Mouse (Mus musculus): ENCODE measurements around the gene Ube2d3.
"Not testable (repeated sequence)": the region's sequence is repeated elsewhere in the genome, so short reads cannot be mapped to it uniquely, and the experiment has no call there.

The Ube2d3 gene

DNA sequence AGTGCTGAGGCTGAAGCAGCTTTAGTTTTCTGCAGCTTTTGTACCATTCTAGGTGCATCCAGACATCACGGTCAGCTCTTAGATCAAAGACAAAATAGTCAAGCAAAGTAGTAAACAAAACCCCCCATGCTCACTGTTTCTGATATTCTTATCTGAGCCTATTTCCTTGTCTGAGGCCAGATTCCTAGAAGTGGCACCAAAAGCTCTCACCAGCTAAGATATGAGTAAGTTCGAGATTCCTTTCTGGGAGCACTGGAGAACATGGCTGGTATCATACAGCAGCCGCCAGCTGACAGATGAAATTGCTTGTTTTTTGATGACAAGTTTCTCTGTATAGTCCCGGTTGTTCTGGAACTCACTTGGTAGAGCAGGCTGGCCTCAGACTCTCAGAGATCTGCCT is 49.9 kb downstream of the Ube2d3 start:
- DNase-seq (ENCODE audit: inconsistent age in 2 of 2, low spot score in 1 of 2) = no peak

DNA sequence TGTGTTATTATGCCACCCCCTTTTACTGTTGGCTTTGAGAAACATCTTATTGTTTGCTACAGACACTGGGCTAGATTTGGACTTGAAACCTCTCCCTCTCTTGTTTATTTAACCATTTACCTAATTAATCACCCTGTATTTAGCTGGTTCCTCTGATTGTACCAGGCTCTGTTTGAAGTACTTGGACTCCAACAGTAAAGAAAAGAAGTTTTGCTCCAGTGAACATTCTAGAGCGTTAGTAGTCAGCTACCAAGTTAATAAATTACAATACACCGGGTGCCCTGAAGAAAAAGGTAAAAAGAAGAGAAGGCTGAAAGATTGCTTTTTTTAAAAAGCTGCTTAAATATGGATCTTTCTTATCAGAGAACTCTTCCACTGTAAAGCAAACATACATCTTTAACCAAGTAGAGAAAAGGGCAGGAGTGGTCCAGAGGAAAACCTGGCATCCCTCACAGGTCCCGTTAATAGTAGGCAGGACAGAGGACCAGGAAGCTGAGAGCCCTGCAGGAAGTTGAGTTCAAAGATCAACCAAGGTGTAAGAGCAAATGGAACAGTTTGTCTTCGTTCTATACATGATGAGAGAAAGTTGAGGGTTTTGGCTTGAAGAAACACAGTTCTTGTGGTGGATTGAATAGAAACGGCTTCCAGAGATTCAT is 52.0 kb downstream of the Ube2d3 start:
- no peak for DNase-seq (ENCODE audit: inconsistent age in 2 of 2, low spot score in 1 of 2)

DNA sequence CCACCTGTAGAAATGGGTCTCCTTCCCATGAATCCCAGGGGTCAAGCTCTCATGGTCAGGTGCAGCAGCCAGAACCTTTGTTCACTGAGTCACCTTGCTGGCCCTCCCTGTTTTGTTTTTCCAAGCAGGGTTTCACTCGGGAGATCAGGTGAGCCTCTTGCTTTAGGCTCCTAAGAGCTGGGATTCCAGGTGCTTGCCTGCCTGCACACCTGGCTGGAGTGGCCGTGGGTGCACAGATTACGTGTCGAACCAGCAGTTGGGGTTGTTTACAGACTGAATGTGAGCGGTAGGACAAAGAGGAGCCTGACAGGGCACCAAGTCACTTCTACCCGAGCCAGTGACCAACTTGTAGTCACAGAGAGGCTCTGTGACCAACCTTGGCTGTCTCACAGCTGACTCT is 53.2 kb downstream of the Ube2d3 start:
- no peak for DNase-seq (ENCODE audit: inconsistent age in 2 of 2, low spot score in 1 of 2)

DNA sequence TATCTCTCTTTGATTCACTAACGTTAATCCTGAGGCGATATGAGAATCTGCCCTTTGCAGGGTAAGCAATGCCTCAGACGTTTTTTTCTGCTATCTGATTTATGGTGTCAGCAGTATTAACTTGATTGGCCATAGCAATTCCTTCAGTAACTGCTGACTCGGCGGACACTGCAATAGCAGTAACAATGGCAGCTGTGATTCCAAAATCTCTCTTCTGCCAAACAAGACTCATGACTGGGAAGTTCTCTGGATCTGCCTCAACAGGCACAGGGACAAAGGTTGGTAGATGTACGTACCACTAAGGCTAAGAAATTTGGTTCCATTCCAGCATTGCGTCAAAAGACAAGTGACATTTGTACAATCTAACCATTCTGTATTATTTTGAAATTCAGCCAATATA is 55.4 kb downstream of the Ube2d3 start:
- DNase-seq (ENCODE audit: inconsistent age in 2 of 2, low spot score in 1 of 2) = not testable (repeated sequence)

DNA sequence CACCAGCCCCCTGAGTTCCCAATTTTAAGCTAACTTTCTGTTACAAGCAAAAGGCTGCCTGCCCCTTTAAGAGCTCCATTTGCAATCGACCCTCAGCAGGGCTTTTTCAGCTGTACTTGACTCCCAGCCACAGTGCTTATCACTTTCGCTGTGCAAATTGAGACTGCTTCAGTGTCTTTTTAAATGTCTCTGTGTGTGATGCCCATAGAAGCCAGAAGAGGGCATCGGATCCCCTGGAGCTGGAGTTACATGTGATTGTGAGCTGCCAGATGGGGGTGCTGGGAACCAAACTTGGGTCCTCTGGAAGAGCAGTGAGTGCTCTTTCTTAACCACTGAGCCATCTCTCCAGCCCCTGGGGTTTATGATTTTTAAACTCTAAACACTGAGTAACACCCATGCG is 60.0 kb downstream of the Ube2d3 start:
- not testable (repeated sequence) for DNase-seq (ENCODE audit: inconsistent age in 2 of 2, low spot score in 1 of 2)

DNA sequence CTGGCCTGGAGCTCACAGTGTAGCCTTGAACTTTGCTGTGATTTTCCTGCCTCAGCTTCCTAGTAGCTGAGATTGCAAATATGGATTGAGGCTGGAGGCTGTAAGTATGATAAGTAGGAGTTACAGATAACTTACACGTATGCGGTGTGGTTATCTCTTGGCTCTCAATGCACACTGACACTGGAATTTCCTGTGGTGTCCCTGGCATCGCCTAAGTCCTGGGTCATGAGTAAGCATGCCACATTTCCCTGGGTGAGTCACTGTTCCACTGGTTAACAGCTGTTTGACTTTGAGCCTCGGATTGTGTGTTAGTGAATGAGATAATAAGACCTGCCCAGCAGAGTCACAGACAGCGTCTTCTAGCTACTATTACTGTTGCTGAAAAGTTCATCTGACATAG is 60.9 kb downstream of the Ube2d3 start:
- peak; percentile 62 to 84 for DNase-seq (ENCODE audit: inconsistent age in 2 of 2, low spot score in 1 of 2)

DNA sequence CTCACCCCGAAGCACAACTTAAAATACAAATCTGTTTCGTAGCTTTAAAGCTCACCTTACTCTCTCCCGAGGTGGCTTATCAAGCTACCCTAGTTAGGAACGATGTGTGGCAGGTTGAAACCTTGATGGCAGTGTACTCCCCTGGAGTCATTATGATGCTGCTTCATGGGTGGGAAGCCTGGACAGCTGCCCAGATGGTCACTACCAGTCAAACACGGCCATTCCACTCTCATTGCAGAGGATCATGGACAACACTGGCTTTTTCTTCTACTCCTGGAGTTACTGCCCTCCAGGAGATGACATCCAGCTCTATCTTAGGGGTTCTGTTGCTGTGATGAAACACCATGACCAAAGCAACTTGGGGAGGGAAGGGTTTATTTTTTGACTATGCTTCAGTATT is 65.2 kb downstream of the Ube2d3 start:
- DNase-seq (ENCODE audit: inconsistent age in 2 of 2, low spot score in 1 of 2) = no peak

DNA sequence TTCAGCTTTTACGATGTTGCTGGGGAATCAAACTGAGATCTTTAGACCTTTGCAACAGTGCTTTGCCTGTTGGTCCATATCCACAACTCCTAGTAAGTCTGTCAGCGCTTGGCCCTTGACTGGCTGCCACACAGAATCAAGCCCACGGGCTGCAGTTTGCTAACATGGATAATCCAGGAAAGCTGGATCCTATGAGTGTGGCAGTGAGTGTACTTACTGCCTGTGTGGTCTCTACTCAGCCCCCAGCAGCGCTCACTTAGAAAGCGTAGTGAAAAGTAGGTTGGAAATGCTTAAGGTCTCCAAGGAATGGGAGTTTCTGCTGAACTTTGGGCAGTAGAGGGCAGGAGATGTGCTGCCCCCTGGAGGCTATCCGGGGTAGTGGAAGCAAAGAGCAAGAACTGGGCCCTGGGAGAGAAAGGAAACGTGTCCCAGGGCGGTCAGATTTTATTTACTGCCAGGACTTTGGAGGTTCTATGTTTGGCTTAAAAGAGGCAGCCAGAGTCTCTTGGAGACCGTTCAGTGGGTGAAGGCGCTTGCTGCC is 67.5 kb downstream of the Ube2d3 start:
- DNase-seq (ENCODE audit: inconsistent age in 2 of 2, low spot score in 1 of 2) = peak; percentile 70 to 92

DNA sequence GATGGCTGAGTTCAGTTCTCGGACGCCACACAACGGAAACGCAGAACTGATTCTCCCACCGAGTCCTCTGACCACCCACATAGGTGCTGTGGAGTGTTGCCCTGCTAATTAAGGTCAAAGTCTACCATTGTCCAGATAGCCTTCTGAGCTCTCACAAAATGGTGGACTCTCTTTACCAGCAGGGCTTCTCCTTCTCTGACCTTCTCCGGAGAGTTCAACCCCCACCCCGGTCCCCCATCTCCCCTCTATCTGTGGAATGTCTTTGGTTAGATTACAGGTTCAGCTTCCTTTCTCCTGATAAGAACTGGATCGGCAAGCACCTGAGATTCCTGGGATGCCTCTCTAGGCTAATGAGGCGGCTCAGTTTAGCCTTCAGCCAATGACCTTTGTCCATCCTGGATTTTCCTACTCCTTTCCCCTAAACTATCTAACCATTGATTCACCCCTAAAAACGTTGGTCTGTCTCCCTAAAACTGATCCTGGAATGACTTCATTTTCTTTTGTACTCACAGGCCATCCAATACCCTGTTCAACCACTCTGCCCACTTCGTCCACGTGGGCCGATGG is 68.0 kb downstream of the Ube2d3 start:
- no peak for DNase-seq (ENCODE audit: inconsistent age in 2 of 2, low spot score in 1 of 2)

DNA sequence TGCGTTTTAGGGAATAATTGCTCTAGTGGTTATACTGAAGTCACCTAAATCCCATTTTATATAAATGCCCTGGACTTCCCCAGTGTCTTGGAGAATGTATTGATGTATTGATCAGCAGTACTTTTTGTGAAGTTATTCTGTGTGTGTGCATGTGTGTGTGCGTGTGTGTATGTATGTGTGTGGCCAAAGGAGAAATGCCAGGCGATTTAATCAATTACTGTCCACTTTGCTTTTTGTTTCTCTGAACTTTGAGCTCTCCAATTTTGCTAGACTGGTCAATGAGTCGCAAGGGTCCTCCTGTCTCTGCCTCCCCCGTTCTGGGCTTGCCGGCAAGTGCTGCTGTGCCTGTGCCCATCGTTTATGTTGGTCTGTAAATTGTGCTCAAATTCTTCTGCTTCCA is 69.6 kb downstream of the Ube2d3 start:
- no peak for DNase-seq (ENCODE audit: inconsistent age in 2 of 2, low spot score in 1 of 2)

DNA sequence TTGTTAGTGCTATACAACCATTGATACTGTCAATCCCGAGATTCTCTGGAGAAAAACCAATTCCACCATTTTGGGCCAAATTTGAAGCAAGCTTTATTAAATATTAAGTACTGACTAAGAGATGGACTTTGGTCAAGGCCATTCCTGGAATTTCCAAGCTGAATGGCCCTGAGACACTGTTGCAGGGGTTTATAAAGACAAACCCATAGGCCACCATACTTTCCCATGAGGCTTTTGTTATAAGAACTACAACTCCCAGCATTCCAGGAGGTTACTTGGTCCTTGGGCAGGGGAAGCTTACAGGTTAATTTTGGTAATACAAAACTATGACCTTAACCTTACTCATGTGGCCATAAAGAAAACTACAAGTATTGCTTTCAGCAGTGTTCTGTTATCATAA is 70.2 kb downstream of the Ube2d3 start:
- DNase-seq (ENCODE audit: inconsistent age in 2 of 2, low spot score in 1 of 2) = peak in 1 of 2 experiments; percentile 55

DNA sequence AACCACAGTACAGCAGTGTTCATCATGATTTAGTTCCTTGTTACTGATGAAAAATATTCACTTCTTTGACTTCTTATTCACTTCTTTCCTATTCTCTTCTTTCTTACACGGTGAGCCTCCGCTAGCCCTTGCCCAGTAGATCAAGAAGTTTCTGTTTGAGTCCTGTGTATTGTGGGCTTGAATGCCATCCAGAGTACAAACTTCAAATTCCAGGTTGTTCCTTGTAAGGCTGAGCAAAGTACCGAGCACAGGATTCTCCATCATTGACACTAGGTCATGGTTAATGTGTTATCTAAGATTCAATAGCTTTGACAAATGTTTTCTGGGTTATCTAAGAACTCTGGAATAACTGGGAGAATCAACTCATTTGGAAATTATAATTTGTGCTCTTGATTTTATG is 72.4 kb downstream of the Ube2d3 start:
- no peak for DNase-seq (ENCODE audit: inconsistent age in 2 of 2, low spot score in 1 of 2)

DNA sequence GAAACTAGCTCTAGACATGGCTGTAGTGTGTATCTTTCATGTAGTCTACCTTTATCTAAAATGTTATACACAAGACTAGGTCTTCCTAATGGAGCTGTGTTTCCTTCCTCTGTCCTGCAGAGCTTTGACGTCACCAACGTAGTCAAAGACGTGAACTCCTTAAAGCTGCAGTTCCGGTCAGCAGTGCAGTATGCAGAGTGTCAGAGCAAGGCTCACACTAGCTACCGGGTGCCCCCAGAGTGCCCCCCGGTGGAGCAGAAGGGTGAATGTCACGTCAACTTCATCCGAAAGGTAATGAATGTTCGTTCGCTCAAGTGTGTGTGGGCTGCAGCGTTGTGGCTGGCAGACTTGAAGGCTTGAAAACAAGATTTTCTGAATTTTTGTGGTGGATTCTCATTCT is 73.7 kb downstream of the Ube2d3 start:
- DNase-seq (ENCODE audit: inconsistent age in 2 of 2, low spot score in 1 of 2) = no peak

DNA sequence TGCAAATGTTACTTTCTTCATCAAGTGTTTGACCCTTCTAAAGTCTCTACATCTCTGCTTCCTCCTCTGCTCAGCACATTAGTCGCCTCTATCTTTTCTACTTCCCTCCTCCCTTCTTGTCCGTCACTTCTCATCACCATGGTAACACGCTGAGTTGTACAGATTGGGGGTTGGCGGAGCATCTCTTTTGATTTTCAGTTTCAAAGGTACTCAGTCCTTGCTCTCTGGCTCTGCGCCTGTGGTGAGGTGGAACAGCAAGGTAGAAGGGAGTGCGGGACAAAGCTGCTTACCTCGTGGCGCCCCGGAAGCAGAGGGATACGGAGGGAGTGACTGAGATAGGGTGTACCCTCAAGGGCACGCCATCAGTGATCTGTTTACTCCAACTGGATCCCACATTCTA is 75.3 kb downstream of the Ube2d3 start:
- no peak for DNase-seq (ENCODE audit: inconsistent age in 2 of 2, low spot score in 1 of 2)

DNA sequence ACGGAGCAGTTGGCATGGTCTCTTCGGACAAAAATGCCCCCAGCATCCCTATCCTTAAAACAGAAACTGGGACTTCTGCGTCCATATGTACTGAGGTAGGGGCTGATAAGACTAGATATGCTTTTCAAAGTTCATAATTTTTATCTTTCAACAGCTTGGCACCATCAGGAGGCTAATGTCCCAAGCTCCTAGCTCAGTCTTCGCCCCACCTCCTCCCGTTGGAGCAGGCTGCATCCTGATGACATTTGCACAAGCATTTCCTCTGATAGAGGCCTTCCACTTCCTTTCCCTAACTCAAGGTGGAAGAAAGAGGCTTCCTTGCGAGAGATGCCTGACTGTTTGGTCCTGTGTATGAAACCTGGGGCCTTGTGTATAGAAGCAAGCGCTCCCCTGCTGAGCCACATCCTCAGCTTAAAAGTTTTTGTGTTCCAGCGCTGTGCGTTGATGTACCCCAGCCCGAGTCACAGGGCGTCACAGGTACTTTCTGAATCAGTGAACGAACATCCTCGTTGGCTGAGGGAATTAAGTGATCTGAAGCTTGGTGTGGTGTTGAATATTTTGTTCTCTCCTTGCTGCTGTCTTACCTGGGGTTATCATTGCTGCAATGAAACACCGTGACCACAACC is 76.0 kb downstream of the Ube2d3 start:
- DNase-seq (ENCODE audit: inconsistent age in 2 of 2, low spot score in 1 of 2) = no peak

DNA sequence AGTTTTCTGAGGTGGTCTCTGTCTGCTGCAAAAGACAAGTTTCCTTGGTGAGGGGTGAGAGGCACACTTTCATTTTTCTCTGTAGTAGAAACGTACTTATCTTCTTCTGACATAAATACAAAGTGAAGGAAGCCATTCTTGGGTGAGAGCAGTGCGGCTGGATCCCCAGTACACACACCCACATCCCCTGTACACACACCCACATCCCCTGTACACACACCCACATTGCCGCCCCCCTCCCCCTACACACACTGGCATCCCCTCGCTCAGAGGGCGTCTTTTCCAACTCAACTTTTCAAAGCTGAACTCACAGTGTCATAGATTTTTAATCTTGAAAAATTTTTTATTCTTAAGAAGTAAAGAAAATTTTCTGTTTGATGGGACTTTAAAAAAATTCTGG is 77.3 kb downstream of the Ube2d3 start:
- DNase-seq (ENCODE audit: inconsistent age in 2 of 2, low spot score in 1 of 2) = no peak

DNA sequence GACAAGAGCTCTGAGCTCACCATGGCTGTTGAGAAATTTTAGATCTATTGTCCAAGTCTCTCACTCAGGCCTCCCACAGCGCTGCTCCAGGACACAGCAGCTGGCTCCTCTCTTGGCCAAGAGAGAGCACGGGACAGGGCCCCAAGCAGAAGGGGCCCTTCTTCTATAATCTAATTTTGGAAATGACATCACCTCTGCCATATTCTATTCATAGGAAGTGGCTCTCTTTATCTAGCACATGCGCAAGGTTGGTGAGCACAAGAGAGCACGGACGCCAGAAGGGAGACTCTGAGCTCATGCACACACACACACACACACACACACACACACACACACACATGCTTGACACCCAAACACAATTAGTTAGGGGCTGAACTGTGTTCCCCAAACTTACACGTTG is 78.9 kb downstream of the Ube2d3 start:
- DNase-seq (ENCODE audit: inconsistent age in 2 of 2, low spot score in 1 of 2) = no peak
